17 mouse cellular contexts compared by ENCODE assay signal in the genomic region with DNA sequence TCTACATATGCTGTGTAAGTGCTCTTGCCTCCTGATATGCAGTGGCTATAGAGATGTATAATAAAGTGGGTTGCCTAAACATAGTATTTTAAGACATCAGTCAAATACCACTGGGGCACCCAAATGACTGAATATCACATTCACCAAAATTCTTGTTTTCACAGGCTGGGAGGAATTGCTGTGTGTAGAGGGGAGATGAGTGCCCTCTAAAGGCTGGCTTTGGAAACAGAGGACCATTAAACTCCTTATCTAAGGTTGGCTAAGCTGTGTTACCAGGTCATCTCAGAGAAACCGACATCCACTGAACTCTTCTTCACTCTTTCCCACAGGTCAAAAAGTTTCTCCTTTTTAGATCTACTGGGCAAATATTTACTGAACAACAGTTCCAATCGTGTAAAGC.
DNase-seq lines count a peak whose midpoint lies in the region; ATAC-seq lines count a peak whose summit lies in the region.
"Had no signal": no experiment of that assay in that cellular context is flagged by ENCODE, and none has a peak within 500 bp of the region (broad histone marks: within the 10 kb centered on the region; RNA-seq: fewer than 3 reads in every experiment).

No protein-coding gene starts in this region.

- no peak overlapping the region for H3K27ac ChIP-seq in forebrain, embryonic 14.5 days (ENCODE audit: low read depth, low read length)
- H3K27ac ChIP-seq in forebrain, embryonic 15.5 days (replicated peaks) = no peak overlapping the region
- H3K27ac ChIP-seq in embryonic facial prominence, embryonic 10.5 days (replicated peaks) = no peak overlapping the region
- H3K27ac ChIP-seq: kidney, embryonic 15.5 days; lung, embryonic 15.5 days had no signal

- H3K4me3 ChIP-seq in forebrain, embryonic 14.5 days (ENCODE audit: low read depth, low read length) = no peak overlapping the region
- no peak overlapping the region for H3K4me3 ChIP-seq in forebrain, embryonic 15.5 days
- no peak overlapping the region for H3K4me3 ChIP-seq in embryonic facial prominence, embryonic 10.5 days
- H3K4me3 ChIP-seq: kidney, embryonic 15.5 days; lung, embryonic 15.5 days had no signal

- no peak overlapping the region for H3K9ac ChIP-seq in forebrain, embryonic 14.5 days (ENCODE audit: low read length)
- H3K9ac ChIP-seq in forebrain, embryonic 15.5 days (replicated peaks) = no peak overlapping the region
- H3K9ac ChIP-seq: kidney, embryonic 15.5 days; lung, embryonic 15.5 days had no signal

- no peak overlapping the region for H3K4me2 ChIP-seq in forebrain, embryonic 14.5 days (ENCODE audit: low read length)
- no peak overlapping the region for H3K4me2 ChIP-seq in forebrain, embryonic 15.5 days (replicated peaks)
- H3K4me2 ChIP-seq: heart, embryonic 11.5 days; kidney, embryonic 15.5 days; lung, embryonic 15.5 days had no signal

- WGBS in forebrain, embryonic 14.5 days = 70% methylated on average over 2 of the region's 2 CpGs
- WGBS in forebrain, embryonic 15.5 days = 63% methylated on average over 2 of the region's 2 CpGs
- 64% methylated on average over 2 of the region's 2 CpGs for WGBS in embryonic facial prominence, embryonic 10.5 days

- peaks cover 9% of the 10 kb centered on the region for H3K4me1 ChIP-seq in forebrain, embryonic 14.5 days (ENCODE audit: control insufficient read depth, insufficient read depth, low read length)
- H3K4me1 ChIP-seq in forebrain, embryonic 15.5 days = peaks cover 16% of the 10 kb centered on the region
- no peaks in the 10 kb centered on the region for H3K4me1 ChIP-seq in embryonic facial prominence, embryonic 10.5 days
- H3K4me1 ChIP-seq: lung, embryonic 15.5 days had no signal

- H3K36me3 ChIP-seq in forebrain, embryonic 14.5 days (ENCODE audit: control insufficient read depth, insufficient read depth, low read length) = no peaks in the 10 kb centered on the region
- no peaks in the 10 kb centered on the region for H3K36me3 ChIP-seq in forebrain, embryonic 15.5 days
- no peaks in the 10 kb centered on the region for H3K36me3 ChIP-seq in embryonic facial prominence, embryonic 10.5 days (replicated peaks)
- H3K36me3 ChIP-seq: G1E; kidney, embryonic 15.5 days; lung, embryonic 15.5 days had no signal

- H3K9me3 ChIP-seq in forebrain, embryonic 14.5 days (replicated peaks; ENCODE audit: control insufficient read depth, low read length) = peaks cover 5% of the 10 kb centered on the region; the same call in 1 of the 2 replicates
- H3K9me3 ChIP-seq in forebrain, embryonic 15.5 days = no peaks in the 10 kb centered on the region
- H3K9me3 ChIP-seq in embryonic facial prominence, embryonic 10.5 days = no peaks in the 10 kb centered on the region
- H3K9me3 ChIP-seq: G1E; lung, embryonic 15.5 days had no signal

- no peak for ATAC-seq in forebrain, embryonic 14.5 days
- no peak for ATAC-seq in forebrain, embryonic 15.5 days (replicated peaks)
- ATAC-seq in common myeloid progenitor, adult 5-6 weeks (replicated peaks; ENCODE audit: low read depth, poor library complexity, severe bottlenecking) = peak; percentile 52; the same call in 1 of the 2 replicates
- ATAC-seq: forebrain, embryonic 16.5 days had no signal

- peak; percentile 36 for DNase-seq in forebrain, embryonic 14.5 days (ENCODE audit: low spot score)
- peak; percentile 27 for DNase-seq in layer of hippocampus, adult 11-12 months (ENCODE audit: low spot score)
- no peak for DNase-seq in layer of hippocampus, postnatal 36 days
- peak; percentile 8 for DNase-seq in A20 (ENCODE audit: low read depth, low spot score)
- no peak for DNase-seq in embryonic facial prominence, embryonic 10.5 days (ENCODE audit: low spot score)
- DNase-seq: adrenal gland, postnatal 14 days; gastrocnemius, postnatal 25 days; layer of hippocampus, adult 9-11 months; spleen, adult 18-20 months; thymus, postnatal 14 days had no signal

- no peaks in the 10 kb centered on the region for H3K27me3 ChIP-seq in forebrain, embryonic 14.5 days (replicated peaks; ENCODE audit: control insufficient read depth, insufficient read depth, low read length)
- H3K27me3 ChIP-seq in forebrain, embryonic 15.5 days = no peaks in the 10 kb centered on the region
- H3K27me3 ChIP-seq in embryonic facial prominence, embryonic 10.5 days (replicated peaks; ENCODE audit: low read depth, poor library complexity, severe bottlenecking) = no peaks in the 10 kb centered on the region
- H3K27me3 ChIP-seq: kidney, embryonic 15.5 days; lung, embryonic 15.5 days had no signal

Comparison
In these comparisons a context has a peak if more than half of its experiments do, and no peak if none do; other contexts are left out.
1. DNase-seq: peak in forebrain, embryonic 14.5 days (single experiment), layer of hippocampus, adult 11-12 months (single experiment) and A20 (single experiment); none in layer of hippocampus, postnatal 36 days (0 of 2) and embryonic facial prominence, embryonic 10.5 days (single experiment).